Mouse (Mus musculus): ENCODE results near the gene Natd1. TPM values are rescaled to one million over a fixed set of nuclear protein-coding genes. Genes with fewer than 3 reads are reported as not detected.

Natd1 gene
- polyA plus RNA-seq, 2 experiments = 10.7 to 11.1 TPM

GRCm38 (mm10) chr11:60856587-60856986 is 58.0 kb downstream of the Natd1 start:
- WGBS (ENCODE audit: insufficient replicate concordance) = 63% methylated on average over 3 of the region's 3 CpGs
- no peak for ATAC-seq (ENCODE audit: insufficient read depth)
- no peak for TF ChIP-seq CTCF (IDR thresholded peaks at IDR 0.05; ENCODE audit: low read depth)
- TF ChIP-seq EP300 (IDR thresholded peaks at IDR 0.05; ENCODE audit: low read depth) = no peak

More at GRCm38 (mm10) chr11:60856587-60856986, 58.0 kb downstream of the Natd1 start:
- Histone ChIP-seq H3K27ac (no peak overlapping the region), H3K36me3 (replicated peaks; ENCODE audit: control insufficient read depth, insufficient read depth, low read depth) (peaks cover 24% of the 10 kb centered on the region), H3K9me3 (ENCODE audit: control insufficient read depth, low read length) (no peaks in the 10 kb centered on the region), H3K4me3 (ENCODE audit: insufficient read depth in 1 of 2, low read depth in 2 of 2, low read length in 2 of 2) (no peak overlapping the region), H3K27me3 (ENCODE audit: control insufficient read depth, insufficient read depth, low read length) (no peaks in the 10 kb centered on the region), H3K4me2 (ENCODE audit: low read depth) (no peak overlapping the region), H3K4me1 (replicated peaks; ENCODE audit: control insufficient read depth in 2 of 2, insufficient read depth in 2 of 2, low read length in 1 of 2) (no peaks in the 10 kb centered on the region), H3K9ac (replicated peaks) (no peak overlapping the region)
- DNase-seq (ENCODE audit: low read depth in 3 of 3, low spot score in 3 of 3) = no peak

Other genes with a start within 250 kb of the Natd1 start
- gene Llgl1, start 215.0 kb downstream of the Natd1 start, polyA plus RNA-seq (2012; rRNA removed) = 12.4 and 13.2 TPM in 2 replicates
- 8.5 and 11.0 TPM in 2 replicates for gene Llgl1, start 215.0 kb downstream of the Natd1 start, polyA plus RNA-seq (2014; fragmentation: Nextera tagmentation; extraction: Ambion mirVana)
- 19.4 and 35.3 TPM in 2 replicates for gene Flii, start 187.5 kb downstream of the Natd1 start, polyA plus RNA-seq (2012; rRNA removed)
- 22.5 and 25.7 TPM in 2 replicates for gene Flii, start 187.5 kb downstream of the Natd1 start, polyA plus RNA-seq (2014; fragmentation: Nextera tagmentation; extraction: Ambion mirVana)
- gene Mief2, start 186.4 kb downstream of the Natd1 start, polyA plus RNA-seq (2012; rRNA removed) = 1.8 and 2.0 TPM in 2 replicates
- gene Mief2, start 186.4 kb downstream of the Natd1 start, polyA plus RNA-seq (2014; fragmentation: Nextera tagmentation; extraction: Ambion mirVana) = 1.8 and 2.5 TPM in 2 replicates
- gene Top3a, start 137.4 kb downstream of the Natd1 start, polyA plus RNA-seq (2012; rRNA removed) = 3.7 and 4.4 TPM in 2 replicates
- gene Top3a, start 137.4 kb downstream of the Natd1 start, polyA plus RNA-seq (2014; fragmentation: Nextera tagmentation; extraction: Ambion mirVana) = 5.0 and 5.6 TPM in 2 replicates
- gene Smcr8, start 137.2 kb downstream of the Natd1 start, polyA plus RNA-seq (2012; rRNA removed) = 3.3 and 4.2 TPM in 2 replicates
- 3.0 and 3.6 TPM in 2 replicates for gene Smcr8, start 137.2 kb downstream of the Natd1 start, polyA plus RNA-seq (2014; fragmentation: Nextera tagmentation; extraction: Ambion mirVana)
- 22.7 and 26.9 TPM in 2 replicates for gene Shmt1, start 103.0 kb downstream of the Natd1 start, polyA plus RNA-seq (2012; rRNA removed)
- 34.2 and 41.8 TPM in 2 replicates for gene Shmt1, start 103.0 kb downstream of the Natd1 start, polyA plus RNA-seq (2014; fragmentation: Nextera tagmentation; extraction: Ambion mirVana)
- 7.4 and 9.2 TPM in 2 replicates for gene Dhrs7b, start 84.1 kb downstream of the Natd1 start, polyA plus RNA-seq (2012; rRNA removed)
- gene Dhrs7b, start 84.1 kb downstream of the Natd1 start, polyA plus RNA-seq (2014; fragmentation: Nextera tagmentation; extraction: Ambion mirVana) = 22.3 and 24.2 TPM in 2 replicates
- gene Tmem11, start 35.5 kb downstream of the Natd1 start, polyA plus RNA-seq (2012; rRNA removed) = 30.9 and 35.7 TPM in 2 replicates
- gene Tmem11, start 35.5 kb downstream of the Natd1 start, polyA plus RNA-seq (2014; fragmentation: Nextera tagmentation; extraction: Ambion mirVana) = 25.1 and 27.5 TPM in 2 replicates
- gene Map2k3, start 17.3 kb upstream of the Natd1 start, polyA plus RNA-seq (2012; rRNA removed) = 37.0 and 44.7 TPM in 2 replicates
- gene Map2k3, start 17.3 kb upstream of the Natd1 start, polyA plus RNA-seq (2014; fragmentation: Nextera tagmentation; extraction: Ambion mirVana) = 100 and 124 TPM in 2 replicates
- gene Kcnj12, start 107.8 kb upstream of the Natd1 start, polyA plus RNA-seq (2012; rRNA removed) = 0.06 and 0.10 TPM in 2 replicates
- not detected in 2 replicates for gene Kcnj12, start 107.8 kb upstream of the Natd1 start, polyA plus RNA-seq (2014; fragmentation: Nextera tagmentation; extraction: Ambion mirVana)
- gene Tnfrsf13b, start 212.0 kb upstream of the Natd1 start, polyA plus RNA-seq (2012; rRNA removed) = 2.7 and 3.9 TPM in 2 replicates
- 3.0 and 3.7 TPM in 2 replicates for gene Tnfrsf13b, start 212.0 kb upstream of the Natd1 start, polyA plus RNA-seq (2014; fragmentation: Nextera tagmentation; extraction: Ambion mirVana)

Data from liver, embryonic 14.5 days (tissue).